Mouse (Mus musculus) left cerebral cortex, adult 11 months (tissue): ENCODE results near the gene Clec2e.

Experiments
- DNase-seq: peaks from one replicate; pipeline ENCODE4 v3.0.0; 2022; ENCODE audit warnings: low spot score

Clec2e gene

DNA sequence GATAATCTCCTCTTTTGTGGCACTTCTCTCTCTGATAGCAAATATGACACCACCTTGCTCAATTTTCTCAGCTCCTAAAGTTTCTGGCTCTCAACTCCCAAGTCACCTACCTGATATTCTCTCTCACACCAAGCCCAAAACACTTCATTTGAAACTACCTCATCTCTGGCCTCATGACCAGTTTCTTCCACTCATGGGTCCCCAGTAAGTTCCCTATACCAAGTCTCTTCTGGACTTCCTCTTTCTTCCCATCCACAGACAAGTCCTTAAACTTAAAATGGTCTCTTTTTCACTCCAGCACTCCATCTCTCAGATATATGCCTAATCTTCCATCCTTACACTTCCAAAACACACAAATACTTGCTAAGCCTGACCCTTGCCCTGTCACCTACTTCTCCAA, 42.7 kb downstream of the Clec2e start:
- no peak for DNase-seq

DNA sequence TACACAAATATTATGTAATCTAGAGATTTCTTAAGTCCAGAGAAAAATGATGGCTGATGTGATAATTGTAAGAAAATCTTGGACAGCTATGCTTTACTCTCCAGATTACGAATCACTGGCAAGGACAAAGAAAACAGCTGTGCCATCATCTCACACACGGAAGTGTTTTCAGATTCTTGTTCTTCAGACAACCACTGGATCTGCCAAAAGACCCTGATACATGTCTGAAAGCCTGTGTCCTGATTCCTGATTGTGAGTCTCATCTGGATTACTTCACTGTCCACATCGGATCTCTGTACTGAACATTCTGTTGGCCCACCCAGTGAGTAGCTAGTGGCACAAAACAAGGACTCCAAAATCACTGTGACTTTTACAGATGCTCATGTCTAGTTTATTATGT, 44.5 kb downstream of the Clec2e start:
- DNase-seq = no peak

DNA sequence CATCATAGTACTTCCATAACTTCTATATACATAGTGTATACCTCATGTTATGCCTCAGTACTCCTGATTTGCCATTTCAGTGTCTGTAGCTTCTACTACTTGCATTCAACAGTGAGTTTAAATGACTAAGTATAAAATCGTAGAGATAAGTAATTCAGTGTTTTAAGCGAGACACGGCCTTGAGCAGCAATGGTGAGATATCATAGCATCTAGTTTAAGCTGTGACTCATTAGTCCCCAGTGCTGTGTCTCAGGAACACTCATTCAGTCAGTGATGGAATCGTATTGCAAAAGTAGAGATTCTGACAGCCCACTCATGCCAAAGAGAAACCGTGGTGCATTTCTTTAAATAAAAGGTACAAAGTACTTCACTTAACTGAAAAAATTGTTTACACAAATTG, 49.0 kb downstream of the Clec2e start:
- no peak for DNase-seq

DNA sequence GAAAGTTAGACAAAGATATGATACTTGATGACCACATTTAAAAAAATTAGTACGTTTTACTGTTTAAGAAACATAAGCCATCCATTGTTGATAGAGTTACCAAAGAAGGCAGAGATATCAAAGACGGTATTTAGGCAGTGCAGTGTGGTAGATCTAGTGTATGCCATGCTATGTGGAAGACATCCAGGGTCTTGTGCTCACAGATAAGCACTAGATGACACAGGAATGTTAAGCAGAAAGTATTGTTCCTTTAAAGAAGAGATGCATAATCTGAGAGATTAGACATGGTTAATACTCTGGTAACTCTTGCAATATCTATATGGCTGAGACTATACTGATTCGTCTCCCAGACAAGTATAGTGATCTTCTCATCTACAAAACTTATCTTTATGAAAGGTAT, 49.6 kb downstream of the Clec2e start:
- DNase-seq = no peak

DNA sequence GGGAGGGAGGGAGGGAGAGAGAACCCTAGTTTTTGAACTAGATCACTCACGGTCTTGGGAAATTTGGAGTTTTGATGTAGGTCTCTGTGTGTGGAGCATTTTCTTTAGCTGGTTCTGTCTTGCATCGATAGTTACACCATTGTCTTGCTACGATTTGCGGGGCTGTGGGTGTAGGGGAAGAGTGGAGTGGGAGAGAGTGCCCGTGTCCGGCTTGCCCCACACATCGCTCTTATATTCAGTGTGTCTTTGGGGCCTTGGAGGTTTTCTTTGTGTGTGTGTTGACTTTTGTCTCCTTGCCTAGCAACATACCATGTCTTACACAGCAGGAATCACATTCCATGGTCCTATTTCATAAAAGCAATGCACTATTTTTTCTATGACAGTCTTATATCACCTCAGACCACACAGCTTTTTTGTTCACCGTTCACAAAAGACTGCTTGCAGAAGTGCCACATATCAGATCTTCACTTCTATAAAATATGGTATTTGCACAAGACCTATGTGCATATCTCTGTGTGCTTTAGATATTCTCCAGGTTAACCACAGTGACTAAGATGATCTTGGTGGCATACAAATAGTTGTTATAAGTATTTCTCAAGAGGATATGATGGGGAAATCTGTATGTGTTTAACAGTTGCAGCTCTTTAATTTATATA, 51.0 kb downstream of the Clec2e start:
- DNase-seq = no peak

DNA sequence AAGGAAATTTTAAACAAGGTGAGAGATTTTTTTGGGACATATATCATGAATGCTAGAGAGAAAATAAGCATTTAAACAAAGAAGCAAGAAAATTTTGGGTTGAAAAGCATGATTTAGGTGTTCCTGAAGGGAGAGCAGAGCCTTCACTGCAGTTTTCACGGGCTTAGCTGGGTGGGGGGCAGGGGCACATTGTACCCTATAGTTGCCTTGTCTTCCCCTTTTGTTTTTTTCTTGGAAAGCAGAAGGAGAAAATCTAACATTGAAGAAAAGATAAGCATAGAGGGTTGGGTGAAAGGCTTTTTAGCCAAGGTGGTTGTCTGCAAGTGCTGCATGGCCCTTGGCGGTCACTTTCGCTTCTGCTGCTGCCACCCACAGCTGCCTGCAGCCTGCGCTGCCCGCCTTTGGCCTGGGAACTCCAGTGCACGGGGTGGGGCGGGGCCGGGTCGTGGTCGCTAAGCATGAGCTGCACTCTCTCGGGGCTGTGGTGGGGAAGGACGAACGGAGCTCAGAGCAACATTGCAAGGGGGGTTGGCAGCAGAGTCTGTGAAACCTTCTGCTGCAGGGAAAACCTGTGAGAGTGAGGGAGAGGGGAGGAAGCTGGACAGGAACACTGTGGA, 51.7 kb downstream of the Clec2e start:
- no peak for DNase-seq

DNA sequence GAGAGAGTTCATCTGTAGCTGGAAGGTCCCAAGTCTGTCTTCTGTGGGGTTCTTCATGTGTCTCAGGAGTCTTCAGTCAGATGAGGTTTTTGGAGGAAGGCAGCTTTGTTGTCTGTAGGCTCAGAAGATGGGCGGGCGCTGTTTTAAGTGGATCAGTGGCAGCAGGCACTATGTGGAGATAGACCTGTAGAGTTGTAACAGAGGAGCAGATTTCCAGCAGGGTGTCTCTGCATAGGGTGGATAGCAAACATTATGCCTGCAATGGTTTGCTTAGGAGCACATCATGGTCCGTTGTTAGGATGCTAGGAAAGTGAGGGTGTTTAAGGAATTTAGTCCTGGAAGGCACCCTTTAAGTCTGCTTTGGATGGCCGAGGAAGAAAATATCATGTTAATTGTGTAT, 52.3 kb downstream of the Clec2e start:
- no peak for DNase-seq

DNA sequence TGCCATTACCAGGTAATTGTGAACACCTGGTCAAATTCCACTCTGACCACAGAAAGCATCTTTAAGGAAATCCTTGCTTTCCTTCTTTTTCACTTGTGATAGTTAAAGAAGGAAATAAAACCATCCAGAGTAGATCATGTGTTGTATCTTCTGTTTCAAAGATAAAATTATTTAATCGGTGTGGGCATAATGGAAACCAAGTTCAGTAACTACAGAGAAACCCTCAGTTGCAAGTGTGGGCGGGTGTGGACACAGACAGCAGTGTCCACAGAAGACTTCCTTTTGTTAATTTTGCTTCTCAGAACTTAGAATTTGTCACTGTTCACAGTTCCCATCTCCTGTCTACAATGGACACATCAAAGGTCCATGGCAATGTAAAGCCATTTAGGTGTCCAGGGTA, 55.1 kb downstream of the Clec2e start, which contains the start of gene Klrb1f:
TSS of gene Klrb1f (plus strand) at position 301 of the 400 bp plus-strand sequence.
- no peak for DNase-seq

DNA sequence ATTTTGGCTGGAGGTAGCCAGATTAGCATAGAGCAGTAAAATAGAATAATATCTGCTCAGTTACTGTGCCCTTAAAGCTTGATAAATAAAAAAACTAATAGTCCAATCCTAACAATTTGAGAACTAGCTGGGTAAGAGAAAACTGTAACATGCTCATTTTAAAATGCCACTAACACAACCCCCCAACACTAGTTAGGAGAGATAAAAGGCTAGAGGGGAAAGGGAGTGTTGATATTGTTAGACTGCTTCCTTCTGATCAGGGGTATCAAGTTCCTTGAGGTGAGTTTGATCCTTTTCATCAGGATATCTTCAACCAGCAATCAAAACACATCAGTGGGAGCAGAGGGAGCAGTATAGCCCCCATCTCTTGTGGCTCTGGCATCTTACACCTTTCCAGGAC, 58.2 kb downstream of the Clec2e start:
- DNase-seq = no peak
